Mouse (Mus musculus) liver, embryonic 15.5 days (tissue): ENCODE results near the gene Gm5431. TPM values are rescaled to one million over a fixed set of nuclear protein-coding genes. Genes with fewer than 3 reads are reported as not detected.
A peak's percentile ranks its signal among the peaks of the same experiment; 100 is the strongest.
"Not testable (repeated sequence)": the region's sequence is repeated elsewhere in the genome, so short reads cannot be mapped to it uniquely, and the experiment has no call there.

Experiments used
- ATAC-seq: fragments of 200-750 bp; cut with Nextera tagmentation; 2 replicates; pipeline ENCODE4 v1.8.0; 2017; ENCODE audit warnings: moderate number of reproducible peaks, mild to moderate bottlenecking, moderate library complexity; ENCODE audit not compliant: insufficient read depth
- H3K27ac ChIP-seq: fragments of 300-500 bp; sonication (generic); replicated peaks from 2 replicates; pipeline ENCODE4 v1.5.1; 2015; ENCODE audit warnings: mild to moderate bottlenecking, inconsistent platforms
- H3K27me3 ChIP-seq: fragments of 300-500 bp; sonication (generic); 2 replicates; pipeline ENCODE4 v1.6.1; 2015; ENCODE audit warnings: mild to moderate bottlenecking, inconsistent platforms
- H3K36me3 ChIP-seq: fragments of 300-500 bp; sonication (generic); replicated peaks from 2 replicates; pipeline ENCODE4 v1.6.1; 2015; ENCODE audit warnings: moderate library complexity, mild to moderate bottlenecking, inconsistent platforms
- H3K4me1 ChIP-seq: fragments of 300-500 bp; sonication (generic); replicated peaks from 2 replicates; pipeline ENCODE4 v1.6.1; 2015; ENCODE audit warnings: inconsistent platforms
- H3K4me2 ChIP-seq: fragments of 300-500 bp; sonication (generic); 2 replicates; pipeline ENCODE4 v1.6.1; 2015; ENCODE audit warnings: moderate library complexity, mild to moderate bottlenecking, inconsistent platforms
- H3K4me3 ChIP-seq: fragments of 300-500 bp; sonication (generic); replicated peaks from 2 replicates; pipeline ENCODE4 v1.5.1; 2015; ENCODE audit warnings: mild to moderate bottlenecking, inconsistent platforms
- H3K9ac ChIP-seq: fragments of 300-500 bp; sonication (generic); 2 replicates; pipeline ENCODE4 v1.6.1; 2015; ENCODE audit warnings: moderate library complexity, mild to moderate bottlenecking, inconsistent platforms
- H3K9me3 ChIP-seq: fragments of 300-500 bp; sonication (generic); replicated peaks from 2 replicates; pipeline ENCODE4 v1.6.1; 2016; ENCODE audit warnings: inconsistent platforms
- WGBS: fragments of 180-500 bp; shearing (Covaris S2); methylation state at CpG from one replicate; pipeline ENCODE4 v1.1.7; 2015; ENCODE audit warnings: mixed read lengths; ENCODE audit not compliant: insufficient replicate concordance; 5-methylcytosine and 5-hydroxymethylcytosine counted together
- polyA plus RNA-seq: library from polyadenylated mRNA; unstranded; fragments of >200 nt; fragmentation: Nextera tagmentation; extraction: Ambion mirVana; gene quantifications from 2 replicates; pipeline ENCODE4 v1.2.1, GENCODE M21; 2015

The Gm5431 gene
- polyA plus RNA-seq, 1 experiment from 2014 or later = 0.45 TPM

GRCm38 (mm10) chr11:48901567-48901930, 465 bp downstream of the Gm5431 start:
- H3K9ac ChIP-seq, H3K4me1 ChIP-seq, H3K36me3 ChIP-seq, H3K9me3 ChIP-seq, H3K4me2 ChIP-seq, H3K27me3 ChIP-seq, ATAC-seq, H3K4me3 ChIP-seq: not testable (repeated sequence)
- WGBS = 43% methylated on average over 1 of the region's 1 CpGs
- 0 out of 2 replicates have a peak overlapping the region, but pooled peaks have one; percentile 31 for H3K27ac ChIP-seq

- H3K9ac ChIP-seq, H3K9me3 ChIP-seq, H3K36me3 ChIP-seq, ATAC-seq, H3K4me3 ChIP-seq, H3K27me3 ChIP-seq, H3K4me1 ChIP-seq, H3K4me2 ChIP-seq, H3K27ac ChIP-seq: not testable (repeated sequence)
- WGBS = 36% methylated on average over 6 of the region's 6 CpGs
Observed at GRCm38 (mm10) chr11:48900654-48901566, 1.1 kb downstream of the Gm5431 start.

- Histone ChIP-seq H3K4me2 (no peak overlapping the region), H3K27me3 (no peaks in the 10 kb centered on the region), H3K4me3 (no peak overlapping the region), H3K9me3 (no peaks in the 10 kb centered on the region), H3K27ac (no peak overlapping the region), H3K4me1 (no peaks in the 10 kb centered on the region), H3K36me3 (no peaks in the 10 kb centered on the region), H3K9ac (no peak overlapping the region)
- WGBS = 46% methylated on average over 2 of the region's 2 CpGs
- ATAC-seq = no peak
Observed at GRCm38 (mm10) chr11:48898812-48899431, 3.1 kb downstream of the Gm5431 start.

- Histone ChIP-seq H3K27me3 (no peaks in the 10 kb centered on the region), H3K9me3 (no peaks in the 10 kb centered on the region), H3K36me3 (no peaks in the 10 kb centered on the region), H3K27ac (no peak overlapping the region), H3K4me1 (peaks cover 33% of the 10 kb centered on the region), H3K9ac (no peak overlapping the region), H3K4me3 (no peak overlapping the region), H3K4me2 (no peak overlapping the region)
- ATAC-seq = no peak
- WGBS = 89% methylated on average over 1 of the region's 1 CpGs
Observed at GRCm38 (mm10) chr11:48876680-48877079, 25.3 kb downstream of the Gm5431 start.

GRCm38 (mm10) chr11:48875343-48875837, 26.6 kb downstream of the Gm5431 start:
- not testable (repeated sequence) for H3K36me3 ChIP-seq, H3K4me3 ChIP-seq, H3K9me3 ChIP-seq, H3K4me2 ChIP-seq, H3K9ac ChIP-seq, H3K27me3 ChIP-seq, ATAC-seq, H3K27ac ChIP-seq
- peaks cover 40% of the 10 kb centered on the region for H3K4me1 ChIP-seq
- 69% methylated on average over 1 of the region's 1 CpGs for WGBS

- 0% methylated on average over 4 of the region's 4 CpGs for WGBS
- Histone ChIP-seq H3K9me3 (no peaks in the 10 kb centered on the region), H3K4me3 (no peak overlapping the region), H3K4me1 (peaks cover 48% of the 10 kb centered on the region), H3K27me3 (no peaks in the 10 kb centered on the region), H3K4me2 (peak overlapping the region; percentile 89), H3K9ac (no peak overlapping the region), H3K27ac (peak overlapping the region; percentile 90), H3K36me3 (no peaks in the 10 kb centered on the region)
- no peak for ATAC-seq
Observed at GRCm38 (mm10) chr11:48874465-48874864, 27.5 kb downstream of the Gm5431 start.

GRCm38 (mm10) chr11:48873591-48874290, 28.3 kb downstream of the Gm5431 start:
- peaks cover 55% of the 10 kb centered on the region for H3K4me1 ChIP-seq
- peak; percentile 72 for ATAC-seq
- no peaks in the 10 kb centered on the region for H3K27me3 ChIP-seq
- no peaks in the 10 kb centered on the region for H3K36me3 ChIP-seq
- peak overlapping the region; percentile 89 for H3K4me2 ChIP-seq
- H3K27ac ChIP-seq = peak overlapping the region; percentile 90
- WGBS = 12% methylated on average over 10 of the region's 10 CpGs
- no peaks in the 10 kb centered on the region for H3K9me3 ChIP-seq
- H3K4me3 ChIP-seq = peak overlapping the region; percentile 26
- no peak overlapping the region for H3K9ac ChIP-seq

- no peaks in the 10 kb centered on the region for H3K27me3 ChIP-seq
- peak overlapping the region; percentile 71 for H3K4me3 ChIP-seq
- peaks cover 63% of the 10 kb centered on the region for H3K4me1 ChIP-seq
- peak overlapping the region; percentile 74 for H3K9ac ChIP-seq
- H3K36me3 ChIP-seq = peaks cover 3% of the 10 kb centered on the region; the same call in 1 of the 2 replicates
- peak overlapping the region; percentile 89 for H3K4me2 ChIP-seq
- 42% methylated on average over 7 of the region's 7 CpGs for WGBS
- H3K27ac ChIP-seq = peak overlapping the region; percentile 90
- no peaks in the 10 kb centered on the region for H3K9me3 ChIP-seq
- ATAC-seq = peak; percentile 11
Observed at GRCm38 (mm10) chr11:48872695-48873300, 29.2 kb downstream of the Gm5431 start.

GRCm38 (mm10) chr11:48871817-48872541, 30.0 kb downstream of the Gm5431 start:
- Histone ChIP-seq H3K27me3 (no peaks in the 10 kb centered on the region), H3K4me1 (peaks cover 67% of the 10 kb centered on the region), H3K9me3 (no peaks in the 10 kb centered on the region), H3K4me3 (peak overlapping the region; percentile 71), H3K27ac (peak overlapping the region; percentile 90), H3K4me2 (peak overlapping the region; percentile 89), H3K36me3 (peaks cover 8% of the 10 kb centered on the region), H3K9ac (peak overlapping the region; percentile 74)
- under 1% methylated on average over 17 of the region's 17 CpGs for WGBS
- peak; percentile 25; the same call in 1 of the 2 replicates for ATAC-seq

- ATAC-seq = peak; percentile 45
- peak within 1 kb of the TSS; percentile 74 for H3K9ac ChIP-seq
- H3K27ac ChIP-seq = peak within 1 kb of the TSS; percentile 90
- peaks cover 67% of the 10 kb centered on the region for H3K4me1 ChIP-seq
- peaks cover 15% of the 10 kb centered on the region for H3K36me3 ChIP-seq
- peak within 1 kb of the TSS; percentile 89 for H3K4me2 ChIP-seq
- H3K4me3 ChIP-seq = peak within 1 kb of the TSS; percentile 71
- H3K27me3 ChIP-seq = no peaks in the 10 kb centered on the region
- WGBS = 0% methylated on average over 19 of the region's 19 CpGs
- no peaks in the 10 kb centered on the region for H3K9me3 ChIP-seq
Observed at GRCm38 (mm10) chr11:48871201-48871772, 30.7 kb downstream of the Gm5431 start, which contains the start of gene Irgm1. Irgm1 (minus strand) TSS chr11:48871683.
